Mouse (Mus musculus): Measurements from ENCODE around the gene Tubgcp3. TPM values are rescaled to one million over a fixed set of nuclear protein-coding genes. Genes with fewer than 3 reads are reported as not detected.
"Not testable (repeated sequence)": the region's sequence is repeated elsewhere in the genome, so short reads cannot be mapped to it uniquely, and the experiment has no call there.

Gene Tubgcp3
- total RNA-seq, 2 experiments from 2014 or later, result 59.8 to 98.6 TPM

GRCm38 (mm10) chr8:12646536-12646935 lies 25.5 kb downstream of the Tubgcp3 start:
- ATAC-seq (replicated peaks; ENCODE audit: low FRiP score, low TSS enrichment, poor library complexity, severe bottlenecking), result no peak

GRCm38 (mm10) chr8:12644894-12645293 lies 27.2 kb downstream of the Tubgcp3 start:
- ATAC-seq (replicated peaks; ENCODE audit: low FRiP score, low TSS enrichment, poor library complexity, severe bottlenecking), result 0 out of 2 replicates have a peak, but pooled peaks have one; percentile 11

GRCm38 (mm10) chr8:12644341-12644740 lies 27.7 kb downstream of the Tubgcp3 start:
- ATAC-seq (replicated peaks; ENCODE audit: low FRiP score, low TSS enrichment, poor library complexity, severe bottlenecking), result peak; percentile 71

- no peak for ATAC-seq (replicated peaks; ENCODE audit: low FRiP score, low TSS enrichment, poor library complexity, severe bottlenecking)
These were observed 30.5 kb downstream of the Tubgcp3 start for GRCm38 (mm10) chr8:12641527-12641926.

- no peak for ATAC-seq (replicated peaks; ENCODE audit: low FRiP score, low TSS enrichment, poor library complexity, severe bottlenecking)
These were observed 33.6 kb downstream of the Tubgcp3 start for GRCm38 (mm10) chr8:12638446-12638845.

GRCm38 (mm10) chr8:12635366-12635765 lies 36.7 kb downstream of the Tubgcp3 start:
- no peak for ATAC-seq (replicated peaks; ENCODE audit: low FRiP score, low TSS enrichment, poor library complexity, severe bottlenecking)

- ATAC-seq (replicated peaks; ENCODE audit: low FRiP score, low TSS enrichment, poor library complexity, severe bottlenecking), result peak; percentile 85
These were observed 43.0 kb downstream of the Tubgcp3 start for GRCm38 (mm10) chr8:12629079-12629478.

- no peak for ATAC-seq (replicated peaks; ENCODE audit: low FRiP score, low TSS enrichment, poor library complexity, severe bottlenecking)
These were observed 46.2 kb downstream of the Tubgcp3 start for GRCm38 (mm10) chr8:12625890-12626289.

- no peak for ATAC-seq (replicated peaks; ENCODE audit: low FRiP score, low TSS enrichment, poor library complexity, severe bottlenecking)
These were observed 50.4 kb downstream of the Tubgcp3 start for GRCm38 (mm10) chr8:12621550-12622222.

GRCm38 (mm10) chr8:12617369-12617768 lies 54.7 kb downstream of the Tubgcp3 start:
- ATAC-seq (replicated peaks; ENCODE audit: low FRiP score, low TSS enrichment, poor library complexity, severe bottlenecking), result not testable (repeated sequence)

- no peak for ATAC-seq (replicated peaks; ENCODE audit: low FRiP score, low TSS enrichment, poor library complexity, severe bottlenecking)
These were observed 58.8 kb downstream of the Tubgcp3 start for GRCm38 (mm10) chr8:12613201-12613600.

- no peak for ATAC-seq (replicated peaks; ENCODE audit: low FRiP score, low TSS enrichment, poor library complexity, severe bottlenecking)
These were observed 62.1 kb downstream of the Tubgcp3 start for GRCm38 (mm10) chr8:12609752-12610449.

- ATAC-seq (replicated peaks; ENCODE audit: low FRiP score, low TSS enrichment, poor library complexity, severe bottlenecking), result no peak
These were observed 63.2 kb downstream of the Tubgcp3 start for GRCm38 (mm10) chr8:12608810-12609209.

- ATAC-seq (replicated peaks; ENCODE audit: low FRiP score, low TSS enrichment, poor library complexity, severe bottlenecking), result peak; percentile 91
These were observed 64.8 kb downstream of the Tubgcp3 start for GRCm38 (mm10) chr8:12607223-12607622.

GRCm38 (mm10) chr8:12583785-12584184 lies 88.3 kb downstream of the Tubgcp3 start:
- no peak for ATAC-seq (replicated peaks; ENCODE audit: low FRiP score, low TSS enrichment, poor library complexity, severe bottlenecking)

- ATAC-seq (replicated peaks; ENCODE audit: low FRiP score, low TSS enrichment, poor library complexity, severe bottlenecking), result not testable (repeated sequence)
These were observed 92.6 kb downstream of the Tubgcp3 start for GRCm38 (mm10) chr8:12579339-12579999.

- ATAC-seq (replicated peaks; ENCODE audit: low FRiP score, low TSS enrichment, poor library complexity, severe bottlenecking), result no peak
These were observed 95.3 kb downstream of the Tubgcp3 start for GRCm38 (mm10) chr8:12576739-12577138.

- ATAC-seq (replicated peaks; ENCODE audit: low FRiP score, low TSS enrichment, poor library complexity, severe bottlenecking), result no peak
These were observed 96.0 kb downstream of the Tubgcp3 start for GRCm38 (mm10) chr8:12576003-12576402.

GRCm38 (mm10) chr8:12572814-12573534 lies 99.1 kb downstream of the Tubgcp3 start, which contains the start of gene Spaca7:
Gene Spaca7, plus strand, starts transcription at chr8:12573029.
- ATAC-seq (replicated peaks; ENCODE audit: low FRiP score, low TSS enrichment, poor library complexity, severe bottlenecking), result no peak

GRCm38 (mm10) chr8:12566509-12566908 lies 105.5 kb downstream of the Tubgcp3 start:
- ATAC-seq (replicated peaks; ENCODE audit: low FRiP score, low TSS enrichment, poor library complexity, severe bottlenecking), result no peak
